Mouse (Mus musculus) E14TG2a.4 (cell line): ENCODE measurements around the gene Cdh18.

Experiments used
- CTCF ChIP-seq: conservative IDR thresholded peaks from 2 replicates; pipeline ENCODE4 v1.5.1; 2014; ENCODE audit warnings: low read length
- POU5F1 ChIP-seq: IDR thresholded peaks from 2 replicates; pipeline ENCODE4 v1.6.1; 2014; ENCODE audit warnings: low read length, borderline replicate concordance

GRCm38 (mm10) chr15:23134950-23135715, 586.3 kb downstream of the Cdh18 start:
- TF ChIP-seq CTCF (no peak), POU5F1 (no peak)
